Mouse (Mus musculus): ENCODE measurements around the gene Frmd4a.

- TF ChIP-seq EP300 (IDR thresholded peaks at IDR 0.05; ENCODE audit: low read depth) (no peak), CTCF (IDR thresholded peaks at IDR 0.05; ENCODE audit: low read depth) (no peak)
These were observed 555.2 kb downstream of the Frmd4a start for GRCm38 (mm10) chr2:4572498-4573263.

Measured in heart, postnatal 0 days (tissue).